Mouse (Mus musculus) brain, embryonic 14.5 days (tissue): ENCODE measurements around the gene Bmf.

Source experiments
- CTCF ChIP-seq: fragments of 200-500 bp; IDR thresholded peaks from 2 replicates; pipeline ENCODE4 v1.5.1; 2012; ENCODE audit warnings: inconsistent platforms, mild to moderate bottlenecking, moderate library complexity, borderline replicate concordance; ENCODE audit not compliant: insufficient read depth, insufficient read length; ENCODE audit errors: extremely low read depth
- POLR2A ChIP-seq: fragments of 200-500 bp; IDR thresholded peaks from 2 replicates; pipeline ENCODE4 v1.6.1; 2012; ENCODE audit warnings: mild to moderate bottlenecking, inconsistent platforms, borderline replicate concordance; ENCODE audit not compliant: poor library complexity, insufficient read depth, insufficient read length, severe bottlenecking; ENCODE audit errors: extremely low read depth

GRCm38 (mm10) chr2:118523163-118523730 is 26.2 kb downstream of the Bmf start:
- TF ChIP-seq POLR2A (no peak), CTCF (no peak)
